Mouse (Mus musculus): Measurements from ENCODE around the gene Fam81b.
"Not testable (repeated sequence)": the region's sequence is repeated elsewhere in the genome, so short reads cannot be mapped to it uniquely, and the experiment has no call there.

The Fam81b gene

GRCm38 (mm10) chr13:76304637-76305122 lies at the start of gene Fam81b:
Fam81b (minus strand) TSS chr13:76305072.
- ATAC-seq (ENCODE audit: insufficient number of reproducible peaks, low FRiP score, low TSS enrichment), result no peak; the same call in 1 of the 2 replicates

- ATAC-seq (ENCODE audit: insufficient number of reproducible peaks, low FRiP score, low TSS enrichment), result not testable (repeated sequence)
These were observed 41.1 kb upstream of the Fam81b start for GRCm38 (mm10) chr13:76345941-76346340.

- ATAC-seq (ENCODE audit: insufficient number of reproducible peaks, low FRiP score, low TSS enrichment), result no peak
These were observed 13.8 kb upstream of the Fam81b start for GRCm38 (mm10) chr13:76318635-76319034.

GRCm38 (mm10) chr13:76311580-76311979 lies 6.7 kb upstream of the Fam81b start:
- ATAC-seq (ENCODE audit: insufficient number of reproducible peaks, low FRiP score, low TSS enrichment), result no peak

GRCm38 (mm10) chr13:76308811-76309210 lies 3.9 kb upstream of the Fam81b start:
- ATAC-seq (ENCODE audit: insufficient number of reproducible peaks, low FRiP score, low TSS enrichment), result 0 out of 2 replicates have a peak, but pooled peaks have one; percentile 16

GRCm38 (mm10) chr13:76305655-76306365 lies 938 bp upstream of the Fam81b start:
- peak; percentile 72 for ATAC-seq (ENCODE audit: insufficient number of reproducible peaks, low FRiP score, low TSS enrichment)

GRCm38 (mm10) chr13:76305241-76305640 lies 369 bp upstream of the Fam81b start:
- ATAC-seq (ENCODE audit: insufficient number of reproducible peaks, low FRiP score, low TSS enrichment), result no peak

GRCm38 (mm10) chr13:76304201-76304600 lies 671 bp downstream of the Fam81b start:
- ATAC-seq (ENCODE audit: insufficient number of reproducible peaks, low FRiP score, low TSS enrichment), result no peak

- ATAC-seq (ENCODE audit: insufficient number of reproducible peaks, low FRiP score, low TSS enrichment), result no peak
These were observed 1.7 kb downstream of the Fam81b start for GRCm38 (mm10) chr13:76303160-76303559.

GRCm38 (mm10) chr13:76302056-76302455 lies 2.8 kb downstream of the Fam81b start:
- peak; percentile 66 for ATAC-seq (ENCODE audit: insufficient number of reproducible peaks, low FRiP score, low TSS enrichment)

- ATAC-seq (ENCODE audit: insufficient number of reproducible peaks, low FRiP score, low TSS enrichment), result no peak
These were observed 12.8 kb downstream of the Fam81b start for GRCm38 (mm10) chr13:76292050-76292449.

GRCm38 (mm10) chr13:76284597-76284996 lies 20.3 kb downstream of the Fam81b start:
- ATAC-seq (ENCODE audit: insufficient number of reproducible peaks, low FRiP score, low TSS enrichment), result no peak

- no peak for ATAC-seq (ENCODE audit: insufficient number of reproducible peaks, low FRiP score, low TSS enrichment)
These were observed 40.4 kb downstream of the Fam81b start for GRCm38 (mm10) chr13:76264361-76265026.

GRCm38 (mm10) chr13:76258766-76259165 lies 46.1 kb downstream of the Fam81b start:
- ATAC-seq (ENCODE audit: insufficient number of reproducible peaks, low FRiP score, low TSS enrichment), result no peak

GRCm38 (mm10) chr13:76256350-76256749 lies 48.5 kb downstream of the Fam81b start:
- no peak for ATAC-seq (ENCODE audit: insufficient number of reproducible peaks, low FRiP score, low TSS enrichment)

GRCm38 (mm10) chr13:76250092-76250491 lies 54.8 kb downstream of the Fam81b start:
- ATAC-seq (ENCODE audit: insufficient number of reproducible peaks, low FRiP score, low TSS enrichment), result no peak

- ATAC-seq (ENCODE audit: insufficient number of reproducible peaks, low FRiP score, low TSS enrichment), result no peak
These were observed 55.8 kb downstream of the Fam81b start for GRCm38 (mm10) chr13:76249066-76249465.

GRCm38 (mm10) chr13:76215397-76215796 lies 89.5 kb downstream of the Fam81b start:
- peak; percentile 96 for ATAC-seq (ENCODE audit: insufficient number of reproducible peaks, low FRiP score, low TSS enrichment)

- no peak for ATAC-seq (ENCODE audit: insufficient number of reproducible peaks, low FRiP score, low TSS enrichment)
These were observed 89.9 kb downstream of the Fam81b start for GRCm38 (mm10) chr13:76214928-76215327.

GRCm38 (mm10) chr13:76199943-76200342 lies 104.9 kb downstream of the Fam81b start:
- ATAC-seq (ENCODE audit: insufficient number of reproducible peaks, low FRiP score, low TSS enrichment), result no peak

- no peak for ATAC-seq (ENCODE audit: insufficient number of reproducible peaks, low FRiP score, low TSS enrichment)
These were observed 107.5 kb downstream of the Fam81b start for GRCm38 (mm10) chr13:76197297-76197848.
